Mouse (Mus musculus) heart, postnatal 0 days (tissue): ENCODE data around the gene Casp3.

Experiments used
- CTCF ChIP-seq: IDR thresholded peaks from 2 replicates; pipeline ENCODE4 v1.5.1; 2016; ENCODE audit warnings: antibody characterized with exemption, control low read depth, low read depth
- EP300 ChIP-seq: IDR thresholded peaks from 2 replicates; pipeline ENCODE4 v1.6.1; 2016; ENCODE audit warnings: antibody characterized with exemption, low read depth

DNA sequence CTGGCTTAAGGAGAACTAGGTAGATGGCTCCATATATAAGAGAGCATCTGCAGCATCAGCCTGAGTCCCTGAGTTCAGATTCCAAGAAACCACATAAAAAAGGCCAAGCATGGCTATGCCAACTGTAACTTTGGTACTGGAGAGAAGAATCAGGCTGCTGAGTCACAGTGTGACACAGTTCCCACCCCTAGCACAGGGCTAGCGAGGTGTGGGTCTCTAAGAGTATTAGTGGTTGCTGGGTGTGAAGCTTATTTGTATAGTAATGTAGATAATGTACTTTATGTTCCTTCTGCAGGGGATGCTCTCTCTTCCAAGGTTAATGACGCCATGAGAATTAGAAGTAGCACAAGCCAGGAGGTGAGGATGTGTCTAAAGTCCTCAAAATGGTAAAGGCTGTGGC, 20.6 kb upstream of the Casp3 start:
- TF ChIP-seq CTCF (no peak), EP300 (no peak)
